Comparison of ENCODE assay signal across 8 mouse cellular contexts in the genomic region with DNA sequence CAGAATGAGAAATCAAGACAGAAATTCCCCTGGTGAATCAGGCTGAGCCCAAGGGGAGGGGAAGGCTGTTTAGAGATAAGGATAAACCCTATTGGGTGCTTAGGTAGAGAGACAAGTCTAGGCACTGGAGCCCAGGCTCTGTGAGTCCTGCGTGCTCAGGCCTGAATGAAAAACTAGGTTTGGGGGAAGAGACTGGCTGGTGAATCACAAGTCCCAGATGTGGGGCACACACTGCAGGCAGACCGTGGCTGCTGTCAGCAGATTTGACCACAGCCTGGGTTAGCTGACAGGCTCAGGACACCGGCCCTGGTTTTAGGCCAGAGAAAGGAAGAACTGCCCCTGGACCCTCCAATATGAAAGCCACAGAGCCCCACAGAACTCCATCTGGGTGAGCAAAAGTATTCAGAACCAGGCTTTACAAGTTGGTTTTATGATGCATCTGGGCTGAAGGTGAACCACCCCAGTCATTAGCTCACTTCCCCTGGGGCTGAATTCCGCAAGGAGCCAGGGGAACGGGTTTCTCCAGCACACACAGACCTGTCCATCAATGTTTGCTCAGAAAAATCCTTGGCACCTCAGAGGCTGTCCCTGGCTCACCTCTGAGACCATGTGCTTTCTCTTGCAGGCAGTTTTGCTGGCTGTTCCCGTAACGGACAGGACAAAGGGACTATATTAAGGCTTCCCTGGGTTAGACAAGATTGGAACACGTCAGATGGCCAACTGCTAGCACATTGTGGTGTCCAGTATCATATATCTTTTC.
DNase-seq lines count a peak whose midpoint lies in the region; ATAC-seq and TF ChIP-seq lines count a peak whose summit lies in the region.

No protein-coding gene starts in this region.

- peak overlapping the region; percentile 54 for H3K27ac ChIP-seq in lung, embryonic 14.5 days (ENCODE audit: low read depth)
- H3K27ac ChIP-seq in forebrain, postnatal 0 days (ENCODE audit: low read depth, low read length) = no peak overlapping the region
- H3K27ac ChIP-seq in lung, embryonic 16.5 days (ENCODE audit: low read length) = peak overlapping the region; percentile 18; the same call in 1 of the 2 replicates

- peak; percentile 81 for ATAC-seq in lung, embryonic 14.5 days (ENCODE audit: insufficient read depth)
- peak; percentile 10; the same call in 1 of the 2 replicates for ATAC-seq in forebrain, postnatal 0 days
- peak; percentile 71 for ATAC-seq in lung, embryonic 16.5 days (ENCODE audit: low read depth)

- H3K9me3 ChIP-seq in lung, embryonic 14.5 days (ENCODE audit: low read depth, low read length) = no peaks in the 10 kb centered on the region
- H3K9me3 ChIP-seq in forebrain, postnatal 0 days (ENCODE audit: low read length) = no peaks in the 10 kb centered on the region
- no peaks in the 10 kb centered on the region for H3K9me3 ChIP-seq in lung, embryonic 16.5 days (ENCODE audit: control insufficient read depth, low read length)

- 0 out of 2 replicates have a peak overlapping the region, but pooled peaks have one; percentile 13 for H3K4me2 ChIP-seq in lung, embryonic 14.5 days
- H3K4me2 ChIP-seq in forebrain, postnatal 0 days (ENCODE audit: low read depth) = no peak overlapping the region
- H3K4me2 ChIP-seq in lung, embryonic 16.5 days (ENCODE audit: low read depth, low read length) = no peak overlapping the region

- WGBS in lung, embryonic 14.5 days = 33% methylated on average over 8 of the region's 8 CpGs
- WGBS in lung, adult 2 months = 50% methylated on average over 8 of the region's 8 CpGs
- 53% methylated on average over 8 of the region's 8 CpGs for WGBS in forebrain, postnatal 0 days
- WGBS in lung, embryonic 16.5 days = 37% methylated on average over 8 of the region's 8 CpGs

- TF ChIP-seq CTCF in lung, embryonic 14.5 days (IDR thresholded peaks at IDR 0.05; ENCODE audit: low read depth) = no peak
- no peak for TF ChIP-seq CTCF in lung, adult 2 months (IDR thresholded peaks at IDR 0.05; ENCODE audit: insufficient read depth, low read length)
- TF ChIP-seq CTCF in brain, embryonic 14.5 days (IDR thresholded peaks at IDR 0.05; ENCODE audit: borderline replicate concordance, extremely low read depth, insufficient read depth, insufficient read length) = no peak
- TF ChIP-seq CTCF in forebrain, postnatal 0 days (IDR thresholded peaks at IDR 0.05; ENCODE audit: low read depth) = no peak

- no peak overlapping the region for H3K4me3 ChIP-seq in lung, embryonic 14.5 days (ENCODE audit: low read depth, low read length)
- no peak overlapping the region for H3K4me3 ChIP-seq in lung, adult 2 months (replicated peaks; ENCODE audit: extremely low read depth, low read depth, low read length)
- no peak overlapping the region for H3K4me3 ChIP-seq in forebrain, postnatal 0 days (ENCODE audit: low read depth, low read length)
- H3K4me3 ChIP-seq in lung, embryonic 16.5 days (ENCODE audit: low read length) = no peak overlapping the region

- peaks cover 5% of the 10 kb centered on the region; the same call in 1 of the 2 replicates for H3K4me1 ChIP-seq in lung, embryonic 14.5 days (ENCODE audit: insufficient read depth)
- H3K4me1 ChIP-seq in lung, adult 2 months (ENCODE audit: control insufficient read depth, insufficient read depth, low read length) = no peaks in the 10 kb centered on the region
- peaks cover 3% of the 10 kb centered on the region; the same call in 1 of the 2 replicates for H3K4me1 ChIP-seq in forebrain, postnatal 0 days (ENCODE audit: insufficient read depth)
- H3K4me1 ChIP-seq in lung, embryonic 16.5 days (replicated peaks; ENCODE audit: control insufficient read depth, insufficient read depth, low read length) = peaks cover 17% of the 10 kb centered on the region

- no peaks in the 10 kb centered on the region for H3K27me3 ChIP-seq in lung, embryonic 14.5 days (ENCODE audit: insufficient read depth, low read length)
- H3K27me3 ChIP-seq in forebrain, postnatal 0 days (ENCODE audit: insufficient read depth, low read length) = no peaks in the 10 kb centered on the region
- no peaks in the 10 kb centered on the region for H3K27me3 ChIP-seq in lung, embryonic 16.5 days (ENCODE audit: control insufficient read depth, insufficient read depth, low read depth, low read length)

- H3K9ac ChIP-seq in lung, embryonic 14.5 days = no peak overlapping the region
- no peak overlapping the region for H3K9ac ChIP-seq in forebrain, postnatal 0 days
- no peak overlapping the region for H3K9ac ChIP-seq in lung, embryonic 16.5 days (ENCODE audit: low read length)

- no peaks in the 10 kb centered on the region for H3K36me3 ChIP-seq in lung, embryonic 14.5 days (ENCODE audit: insufficient read depth)
- H3K36me3 ChIP-seq in forebrain, postnatal 0 days (ENCODE audit: insufficient read depth) = no peaks in the 10 kb centered on the region
- no peaks in the 10 kb centered on the region for H3K36me3 ChIP-seq in lung, embryonic 16.5 days (ENCODE audit: control insufficient read depth, insufficient read depth, low read length)

- no peak for TF ChIP-seq POLR2A in lung, adult 2 months (IDR thresholded peaks at IDR 0.05; ENCODE audit: borderline replicate concordance, extremely low read depth, low read depth, low read length)
- no peak for TF ChIP-seq POLR2A in brain, embryonic 14.5 days (IDR thresholded peaks at IDR 0.05; ENCODE audit: borderline replicate concordance, extremely low read depth, insufficient read depth, insufficient read length, poor library complexity, severe bottlenecking)

- DNase-seq in lung, embryonic 14.5 days = peak; percentile 56
- no peak for DNase-seq in lung, adult 2 months
- DNase-seq in brain, embryonic 14.5 days (ENCODE audit: low read depth) = peak; percentile 53
- no peak for DNase-seq in forebrain, postnatal 0 days
- peak; percentile 24 for DNase-seq in hindlimb bud, embryonic 11.5 days (ENCODE audit: extremely low spot score, low read depth, low spot score)
- DNase-seq in urinary bladder, postnatal 36 days (ENCODE audit: low spot score in 2 of 2) = peak; percentile 70 to 82
- DNase-seq in layer of hippocampus, postnatal 36 days = no peak

Comparison
In these comparisons a context has a peak if more than half of its experiments do, and no peak if none do; other contexts are left out.
1. DNase-seq: peak in lung, embryonic 14.5 days (single experiment), brain, embryonic 14.5 days (single experiment), hindlimb bud, embryonic 11.5 days (single experiment) and urinary bladder, postnatal 36 days (2 of 2); none in lung, adult 2 months (single experiment), forebrain, postnatal 0 days (single experiment) and layer of hippocampus, postnatal 36 days (0 of 2).
2. ATAC-seq: peak in every context shown above with its lines; median percentile 81 in lung, embryonic 14.5 days; 71 in lung, embryonic 16.5 days; 10 in forebrain, postnatal 0 days.